Mouse (Mus musculus) neural tube, embryonic 13.5 days (tissue): Measurements from ENCODE around the gene Maco1. TPM values are rescaled to one million over a fixed set of nuclear protein-coding genes. Genes with fewer than 3 reads are reported as not detected.

ENCODE experiments used
- ATAC-seq: fragments of 200-750 bp; cut with Nextera tagmentation; 2 replicates; pipeline ENCODE4 v1.8.0; 2017; ENCODE audit warnings: low read depth, mild to moderate bottlenecking, moderate TSS enrichment, moderate library complexity
- H3K27ac ChIP-seq: fragments of 300-500 bp; sonication (generic); replicated peaks from 2 replicates; pipeline ENCODE4 v1.5.1; 2015; ENCODE audit warnings: moderate library complexity, mild to moderate bottlenecking, inconsistent platforms
- H3K27me3 ChIP-seq: fragments of 300-500 bp; sonication (generic); 2 replicates; pipeline ENCODE4 v1.6.1; 2015; ENCODE audit warnings: mild to moderate bottlenecking, inconsistent platforms
- H3K36me3 ChIP-seq: fragments of 300-500 bp; sonication (generic); 2 replicates; pipeline ENCODE4 v1.6.1; 2015; ENCODE audit warnings: mild to moderate bottlenecking, inconsistent platforms
- H3K4me1 ChIP-seq: fragments of 300-500 bp; sonication (generic); replicated peaks from 2 replicates; pipeline ENCODE4 v1.6.1; 2015; ENCODE audit warnings: inconsistent platforms
- H3K4me2 ChIP-seq: fragments of 300-500 bp; sonication (generic); 2 replicates; pipeline ENCODE4 v1.6.1; 2015; ENCODE audit warnings: inconsistent platforms, mild to moderate bottlenecking, moderate library complexity
- H3K4me3 ChIP-seq: fragments of 300-500 bp; sonication (generic); 2 replicates; pipeline ENCODE4 v1.5.1; 2015; ENCODE audit warnings: mild to moderate bottlenecking, inconsistent platforms
- H3K9ac ChIP-seq: fragments of 300-500 bp; sonication (generic); 2 replicates; pipeline ENCODE4 v1.6.1; 2015; ENCODE audit warnings: moderate library complexity, mild to moderate bottlenecking, inconsistent platforms
- H3K9me3 ChIP-seq: fragments of 300-500 bp; sonication (generic); 2 replicates; pipeline ENCODE4 v1.6.1; 2016; ENCODE audit warnings: inconsistent platforms
- WGBS: fragments of 180-500 bp; shearing (Covaris S2); methylation state at CpG from one replicate; pipeline ENCODE4 v1.1.7; 2015; 5-methylcytosine and 5-hydroxymethylcytosine counted together
- polyA plus RNA-seq: library from polyadenylated mRNA; unstranded; fragments of >200 nt; fragmentation: Nextera tagmentation; extraction: Ambion mirVana; gene quantifications from 2 replicates; pipeline ENCODE4 v1.2.1, GENCODE M21; 2015

Maco1 gene
- polyA plus RNA-seq, 1 experiment from 2014 or later = 101 TPM

DNA sequence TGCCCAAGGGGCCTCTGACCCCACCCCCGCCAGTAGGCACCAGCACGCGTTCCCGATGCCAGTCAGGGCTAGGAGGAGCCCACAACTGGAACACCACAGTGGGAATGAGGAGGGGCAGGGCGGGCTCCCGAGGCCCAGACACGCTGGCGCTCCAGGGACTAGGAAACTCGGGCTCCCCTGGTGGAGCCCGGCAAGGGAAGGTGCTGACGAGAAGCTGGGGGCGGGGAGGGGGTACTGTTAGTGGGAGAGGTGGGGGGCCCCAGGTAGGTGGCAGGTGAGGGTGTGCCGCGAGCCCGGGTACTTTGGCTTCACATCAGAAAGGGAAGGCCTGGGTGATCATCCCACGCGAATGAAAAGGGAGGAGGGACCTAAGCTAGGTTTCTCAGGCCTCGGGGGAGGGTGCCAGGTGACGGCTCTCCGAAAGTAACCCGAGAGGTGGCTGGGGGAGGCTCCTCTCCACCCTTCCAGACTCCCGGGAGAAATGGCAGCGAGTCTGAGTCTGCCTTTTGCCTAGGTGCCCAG, 86.2 kb downstream of the Maco1 start:
- 2% methylated on average over 23 of the region's 23 CpGs for whole genome bisulfite sequencing
- H3K4me1 ChIP-seq = peaks cover 22% of the 10 kb centered on the region
- H3K9me3 ChIP-seq = no peaks in the 10 kb centered on the region
- peak overlapping the region; percentile 51 for H3K4me3 ChIP-seq
- H3K27me3 ChIP-seq = peaks cover 54% of the 10 kb centered on the region
- H3K36me3 ChIP-seq = no peaks in the 10 kb centered on the region
- H3K27ac ChIP-seq = no peak overlapping the region
- ATAC-seq = no peak
- H3K9ac ChIP-seq = peak overlapping the region; percentile 71
- H3K4me2 ChIP-seq = peak overlapping the region; percentile 86

GRCm38 (mm10) chr4:134766277-134766676, 86.9 kb downstream of the Maco1 start:
- H3K27ac ChIP-seq = no peak overlapping the region
- peaks cover 54% of the 10 kb centered on the region for H3K27me3 ChIP-seq
- no peaks in the 10 kb centered on the region for H3K9me3 ChIP-seq
- H3K9ac ChIP-seq = 0 out of 2 replicates have a peak overlapping the region, but pooled peaks have one; percentile 71
- no peak overlapping the region for H3K4me3 ChIP-seq
- WGBS = 73% methylated on average over 6 of the region's 6 CpGs
- ATAC-seq = no peak
- peaks cover 22% of the 10 kb centered on the region for H3K4me1 ChIP-seq
- peak overlapping the region; percentile 86; the same call in 1 of the 2 replicates for H3K4me2 ChIP-seq
- no peaks in the 10 kb centered on the region for H3K36me3 ChIP-seq

DNA sequence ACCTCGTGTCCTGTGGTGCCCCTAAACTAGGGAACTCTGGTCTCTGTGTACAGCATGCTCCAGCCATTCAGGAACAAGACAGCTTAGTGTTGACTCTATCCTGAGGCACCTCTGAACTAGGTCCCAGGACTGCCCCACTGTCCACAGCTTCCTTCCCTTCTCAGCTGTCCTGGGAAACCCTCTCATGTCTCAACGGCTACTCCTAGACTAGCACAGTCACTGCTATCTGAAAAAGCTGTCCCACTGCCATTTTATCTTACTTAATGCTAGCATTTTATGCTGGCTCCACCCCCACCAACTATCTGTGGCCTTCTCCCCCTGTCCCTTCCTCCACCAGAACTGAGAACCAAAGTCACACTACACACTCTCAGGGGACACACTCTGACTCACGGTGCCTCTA, 88.8 kb downstream of the Maco1 start:
- H3K36me3 ChIP-seq = no peaks in the 10 kb centered on the region
- WGBS = 69% methylated on average over 3 of the region's 3 CpGs
- H3K27me3 ChIP-seq = peaks cover 42% of the 10 kb centered on the region
- H3K4me2 ChIP-seq = no peak overlapping the region
- H3K9me3 ChIP-seq = no peaks in the 10 kb centered on the region
- H3K27ac ChIP-seq = no peak overlapping the region
- H3K4me3 ChIP-seq = no peak overlapping the region
- peaks cover 25% of the 10 kb centered on the region for H3K4me1 ChIP-seq
- no peak overlapping the region for H3K9ac ChIP-seq
- ATAC-seq = no peak

GRCm38 (mm10) chr4:134762360-134762759, 90.8 kb downstream of the Maco1 start:
- Histone ChIP-seq H3K36me3 (no peaks in the 10 kb centered on the region), H3K4me2 (no peak overlapping the region), H3K4me1 (peaks cover 12% of the 10 kb centered on the region), H3K9ac (no peak overlapping the region), H3K27me3 (peaks cover 23% of the 10 kb centered on the region), H3K4me3 (no peak overlapping the region), H3K27ac (no peak overlapping the region), H3K9me3 (no peaks in the 10 kb centered on the region)
- WGBS = 79% methylated on average over 6 of the region's 6 CpGs
- no peak for ATAC-seq

DNA sequence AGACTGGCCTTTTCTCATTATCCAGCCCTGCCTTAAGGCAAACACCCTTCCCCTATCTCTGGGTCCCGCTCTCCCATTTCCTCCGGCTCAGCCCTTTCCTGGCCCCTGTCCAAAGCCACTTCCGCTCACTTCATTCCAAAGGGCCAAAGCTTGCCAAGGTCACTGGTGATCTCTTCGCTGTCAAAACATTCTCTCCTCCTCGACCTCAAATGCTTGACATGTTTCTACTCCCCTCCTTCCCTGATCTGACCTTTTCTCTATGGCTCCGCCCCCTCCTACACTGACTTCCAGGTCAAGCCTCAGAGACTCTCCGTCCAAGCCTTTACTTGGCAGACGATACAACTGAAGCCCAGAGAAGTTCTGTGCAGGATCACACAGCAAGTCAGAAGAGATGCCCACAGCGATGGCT, 92.3 kb downstream of the Maco1 start:
- H3K9me3 ChIP-seq = no peaks in the 10 kb centered on the region
- no peak overlapping the region for H3K4me3 ChIP-seq
- WGBS = 60% methylated on average over 9 of the region's 9 CpGs
- no peak overlapping the region for H3K9ac ChIP-seq
- no peak overlapping the region for H3K27ac ChIP-seq
- H3K36me3 ChIP-seq = no peaks in the 10 kb centered on the region
- peaks cover 7% of the 10 kb centered on the region for H3K27me3 ChIP-seq
- H3K4me1 ChIP-seq = peaks cover 4% of the 10 kb centered on the region
- ATAC-seq = no peak
- H3K4me2 ChIP-seq = no peak overlapping the region

DNA sequence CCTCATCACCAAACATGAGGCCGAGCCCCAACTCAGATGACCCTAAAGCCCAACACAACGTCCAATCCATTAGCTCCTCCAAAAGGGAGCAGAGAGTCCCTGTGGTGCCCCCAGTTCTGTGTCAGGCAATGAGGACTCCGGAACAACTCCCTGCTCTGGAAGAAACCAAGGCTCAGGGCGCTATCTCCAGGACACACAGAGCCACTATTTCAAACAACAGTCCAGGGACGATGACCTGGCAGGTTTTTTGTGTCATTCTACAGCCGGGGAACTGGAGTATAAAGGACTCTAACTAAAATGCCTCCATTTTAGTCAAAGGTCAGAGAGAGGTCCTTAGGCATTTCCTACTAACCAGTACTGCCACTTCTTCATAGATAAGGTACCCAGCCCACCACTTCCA, 92.9 kb downstream of the Maco1 start:
- peaks cover 4% of the 10 kb centered on the region for H3K4me1 ChIP-seq
- no peak overlapping the region for H3K27ac ChIP-seq
- H3K27me3 ChIP-seq = peaks cover 2% of the 10 kb centered on the region; the same call in 1 of the 2 replicates
- 72% methylated on average over 6 of the region's 6 CpGs for WGBS
- no peak overlapping the region for H3K9ac ChIP-seq
- no peaks in the 10 kb centered on the region for H3K9me3 ChIP-seq
- no peak overlapping the region for H3K4me2 ChIP-seq
- ATAC-seq = no peak
- H3K4me3 ChIP-seq = no peak overlapping the region
- no peaks in the 10 kb centered on the region for H3K36me3 ChIP-seq

- Histone ChIP-seq H3K27ac (no peak overlapping the region), H3K4me1 (peaks cover 9% of the 10 kb centered on the region), H3K36me3 (no peaks in the 10 kb centered on the region), H3K9me3 (no peaks in the 10 kb centered on the region), H3K27me3 (no peaks in the 10 kb centered on the region), H3K4me3 (no peak overlapping the region), H3K4me2 (no peak overlapping the region), H3K9ac (no peak overlapping the region)
- no peak for ATAC-seq
- WGBS = 92% methylated on average over 7 of the region's 7 CpGs
These were observed 93.6 kb downstream of the Maco1 start for GRCm38 (mm10) chr4:134759564-134759963.

- Histone ChIP-seq H3K4me2 (no peak overlapping the region), H3K4me3 (no peak overlapping the region), H3K9me3 (no peaks in the 10 kb centered on the region), H3K27me3 (no peaks in the 10 kb centered on the region), H3K36me3 (no peaks in the 10 kb centered on the region), H3K27ac (no peak overlapping the region), H3K9ac (no peak overlapping the region), H3K4me1 (peaks cover 15% of the 10 kb centered on the region)
- WGBS = 93% methylated on average over 14 of the region's 14 CpGs
- no peak for ATAC-seq
These were observed 94.2 kb downstream of the Maco1 start for GRCm38 (mm10) chr4:134758922-134759321.

- Histone ChIP-seq H3K4me3 (no peak overlapping the region), H3K27ac (no peak overlapping the region), H3K9ac (no peak overlapping the region), H3K36me3 (no peaks in the 10 kb centered on the region), H3K27me3 (no peaks in the 10 kb centered on the region), H3K9me3 (no peaks in the 10 kb centered on the region), H3K4me1 (peaks cover 21% of the 10 kb centered on the region), H3K4me2 (no peak overlapping the region)
- 88% methylated on average over 4 of the region's 4 CpGs for WGBS
- no peak for ATAC-seq
These were observed 94.8 kb downstream of the Maco1 start for GRCm38 (mm10) chr4:134758367-134758766.

DNA sequence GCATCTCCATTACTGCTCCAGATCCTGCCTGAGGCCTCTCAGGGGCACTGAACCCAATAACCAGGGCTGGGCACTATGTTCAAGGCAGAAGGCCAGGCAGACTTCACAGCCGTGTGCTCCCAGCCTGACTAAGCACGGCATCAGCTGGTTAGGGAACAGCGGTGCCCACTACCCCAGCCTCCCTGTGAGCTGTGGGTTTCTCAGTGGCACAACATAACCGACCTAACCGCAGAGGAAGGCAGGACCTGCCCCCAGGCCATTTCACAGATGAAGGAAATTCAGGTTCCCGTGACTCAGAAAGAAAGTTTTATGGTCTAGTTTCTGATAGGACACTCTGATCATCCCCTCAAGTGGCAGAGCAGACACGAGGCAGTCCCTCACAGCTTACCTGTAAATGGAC, 96.2 kb downstream of the Maco1 start:
- H3K4me3 ChIP-seq = no peak overlapping the region
- no peaks in the 10 kb centered on the region; the same call in 1 of the 2 replicates for H3K27me3 ChIP-seq
- H3K9me3 ChIP-seq = no peaks in the 10 kb centered on the region
- ATAC-seq = no peak
- 74% methylated on average over 7 of the region's 7 CpGs for WGBS
- H3K27ac ChIP-seq = no peak overlapping the region
- H3K4me1 ChIP-seq = peaks cover 29% of the 10 kb centered on the region
- H3K36me3 ChIP-seq = no peaks in the 10 kb centered on the region
- no peak overlapping the region for H3K9ac ChIP-seq
- H3K4me2 ChIP-seq = no peak overlapping the region

DNA sequence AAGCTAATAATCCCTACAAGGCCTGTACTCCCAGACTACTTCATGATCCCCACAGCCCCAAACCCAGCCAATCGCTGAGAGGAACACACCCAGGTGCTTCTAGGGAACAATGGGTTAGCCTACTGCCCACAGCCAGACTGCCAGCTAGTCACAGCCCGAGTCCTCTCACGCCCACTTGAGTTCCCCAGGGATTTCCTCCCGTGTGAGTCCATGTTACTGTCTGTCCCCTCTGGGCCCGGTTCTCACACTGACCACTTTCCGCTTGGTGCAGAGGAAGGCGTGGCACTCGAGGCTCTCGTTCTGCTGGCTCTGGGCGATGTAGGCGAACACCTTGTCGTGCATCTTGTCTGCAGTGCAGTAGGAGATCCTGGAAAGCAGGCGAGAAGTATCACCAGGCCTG, 98.2 kb downstream of the Maco1 start:
- no peak overlapping the region for H3K4me2 ChIP-seq
- no peaks in the 10 kb centered on the region for H3K36me3 ChIP-seq
- H3K9ac ChIP-seq = no peak overlapping the region
- peaks cover 32% of the 10 kb centered on the region for H3K4me1 ChIP-seq
- no peak overlapping the region for H3K4me3 ChIP-seq
- H3K9me3 ChIP-seq = no peaks in the 10 kb centered on the region
- no peak overlapping the region for H3K27ac ChIP-seq
- WGBS = 83% methylated on average over 13 of the region's 13 CpGs
- H3K27me3 ChIP-seq = no peaks in the 10 kb centered on the region; the same call in 1 of the 2 replicates
- ATAC-seq = no peak

GRCm38 (mm10) chr4:134754371-134754770, 98.8 kb downstream of the Maco1 start:
- WGBS = 57% methylated on average over 10 of the region's 10 CpGs
- Histone ChIP-seq H3K9ac (no peak overlapping the region), H3K27ac (peak overlapping the region; percentile 59), H3K4me1 (peaks cover 32% of the 10 kb centered on the region), H3K4me3 (no peak overlapping the region), H3K27me3 (no peaks in the 10 kb centered on the region; the same call in 1 of the 2 replicates), H3K4me2 (no peak overlapping the region), H3K9me3 (no peaks in the 10 kb centered on the region), H3K36me3 (no peaks in the 10 kb centered on the region)
- no peak for ATAC-seq
